Mouse (Mus musculus) gastrocnemius, adult 2 months (tissue): ENCODE measurements around the gene Cd5. TPM values are rescaled to one million over a fixed set of nuclear protein-coding genes. Genes with fewer than 3 reads are reported as not detected.

Source experiments
- DNase-seq: peaks from one replicate; pipeline ENCODE4 v3.0.0; 2022
- H3K27ac ChIP-seq: fragments of 200-600 bp; 2 replicates; pipeline ENCODE4 v1.8.1; 2022; ENCODE audit warnings: mild to moderate bottlenecking
- H3K4me3 ChIP-seq: fragments of 200-600 bp; 2 replicates; pipeline ENCODE4 v1.8.1; 2022; ENCODE audit warnings: mild to moderate bottlenecking, moderate library complexity
- CTCF ChIP-seq: fragments of 200-600 bp; IDR thresholded peaks from 2 replicates; pipeline ENCODE4 v1.8.1; 2022; ENCODE audit warnings: antibody characterized with exemption, mild to moderate bottlenecking, moderate library complexity
- intact Hi-C: fragments of 180-260 bp; cut with DNase I; formaldehyde crosslinking; loops from one replicate; pipeline ENCODE4 v1.15.1; 2025
- total RNA-seq, 2 experiments: library from RNA; stranded (reverse); gene quantifications; 2 replicates each; pipeline ENCODE4 v1.2.3; 2021

Gene Cd5
- total RNA-seq, 2 experiments from 2014 or later = not detected

- DNase-seq = peak; percentile 80
- intact Hi-C loops = loop anchor here (1.0 to 5.0 kb wide), 2 partner anchors 116 to 162 kb away; no protein-coding TSS in a partner anchor
- peak; percentile 73 for TF ChIP-seq CTCF
These were observed 23.9 kb downstream of the Cd5 start for GRCm38 (mm10) chr19:10714682-10715475.

GRCm38 (mm10) chr19:10714168-10714567, 24.6 kb downstream of the Cd5 start:
- TF ChIP-seq CTCF = no peak
- intact Hi-C loops = loop anchor here (1.0 to 5.0 kb wide), 2 partner anchors 117 to 163 kb away; no protein-coding TSS in a partner anchor
- H3K27ac ChIP-seq = peak overlapping the region; percentile 17; the same call in 1 of the 2 replicates
- H3K4me3 ChIP-seq = no peak overlapping the region
- DNase-seq = no peak

More at GRCm38 (mm10) chr19:10714682-10715475, 23.9 kb downstream of the Cd5 start:
- Histone ChIP-seq H3K27ac (peak overlapping the region; percentile 56), H3K4me3 (no peak overlapping the region)

GRCm38 (mm10) chr19:10713551-10713950, 25.3 kb downstream of the Cd5 start:
- DNase-seq = no peak
- Histone ChIP-seq H3K4me3 (no peak overlapping the region), H3K27ac (no peak overlapping the region)
- TF ChIP-seq CTCF = no peak
- intact Hi-C loops = loop anchor here (5.0 kb wide), 1 partner anchor 164 kb away; no protein-coding TSS in a partner anchor

- Histone ChIP-seq H3K4me3 (no peak overlapping the region), H3K27ac (no peak overlapping the region)
- no peak for DNase-seq
- no peak for TF ChIP-seq CTCF
- intact Hi-C loops = loop anchor here (5.0 kb wide), 1 partner anchor 165 kb away; no protein-coding TSS in a partner anchor
These were observed 26.2 kb downstream of the Cd5 start for GRCm38 (mm10) chr19:10712646-10713045.

GRCm38 (mm10) chr19:10712194-10712593, 26.6 kb downstream of the Cd5 start:
- no peak for TF ChIP-seq CTCF
- H3K4me3 ChIP-seq = no peak overlapping the region

GRCm38 (mm10) chr19:10710751-10711150, 28.1 kb downstream of the Cd5 start:
- intact Hi-C loops = loop anchor here (5.0 kb wide), 1 partner anchor 167 kb away; no protein-coding TSS in a partner anchor
- Histone ChIP-seq H3K27ac (no peak overlapping the region), H3K4me3 (no peak overlapping the region)
- no peak for TF ChIP-seq CTCF
- no peak for DNase-seq

More at GRCm38 (mm10) chr19:10712194-10712593, 26.6 kb downstream of the Cd5 start:
- intact Hi-C loops = loop anchor here (5.0 kb wide), 1 partner anchor 165 kb away; no protein-coding TSS in a partner anchor
- DNase-seq = no peak
- no peak overlapping the region for H3K27ac ChIP-seq

- Histone ChIP-seq H3K4me3 (no peak overlapping the region), H3K27ac (peak overlapping the region; percentile 80)
- intact Hi-C loops = loop anchor here (5.0 kb wide), 1 partner anchor 167 kb away; no protein-coding TSS in a partner anchor
- peak; percentile 67 for TF ChIP-seq CTCF
- DNase-seq = peak; percentile 77
These were observed 28.7 kb downstream of the Cd5 start for GRCm38 (mm10) chr19:10710088-10710511.

- peak; percentile 97 for DNase-seq
- peak; percentile 98 for TF ChIP-seq CTCF
- Histone ChIP-seq H3K27ac (peak overlapping the region; percentile 80), H3K4me3 (0 out of 2 replicates have a peak overlapping the region, but pooled peaks have one; percentile 0)
- intact Hi-C loops = loop anchor here (1.0 to 5.0 kb wide), 4 partner anchors 31 to 249 kb away; partner anchors contain the start of gene Pga5
These were observed 29.3 kb downstream of the Cd5 start for GRCm38 (mm10) chr19:10709360-10710087.

- TF ChIP-seq CTCF = no peak
These were observed 29.9 kb downstream of the Cd5 start for GRCm38 (mm10) chr19:10708900-10709299.

GRCm38 (mm10) chr19:10707881-10708280, 30.9 kb downstream of the Cd5 start:
- DNase-seq = no peak
- Histone ChIP-seq H3K27ac (no peak overlapping the region), H3K4me3 (no peak overlapping the region)
- intact Hi-C loops = loop anchor here (2.0 kb wide), 1 partner anchor 251 kb away; no protein-coding TSS in a partner anchor
- TF ChIP-seq CTCF = no peak

More at GRCm38 (mm10) chr19:10708900-10709299, 29.9 kb downstream of the Cd5 start:
- Histone ChIP-seq H3K27ac (peak overlapping the region; percentile 80), H3K4me3 (0 out of 2 replicates have a peak overlapping the region, but pooled peaks have one; percentile 0)
- intact Hi-C loops = loop anchor here (1.0 to 2.0 kb wide), 3 partner anchors 31 to 250 kb away; partner anchors contain the start of gene Pga5
- DNase-seq = no peak

GRCm38 (mm10) chr19:10707087-10707875, 31.5 kb downstream of the Cd5 start:
- intact Hi-C loops = no loop called here
- TF ChIP-seq CTCF = no peak
- Histone ChIP-seq H3K27ac (peak overlapping the region; percentile 63), H3K4me3 (no peak overlapping the region)
- DNase-seq = no peak
